Mouse (Mus musculus): ENCODE measurements around the gene Ssh1.

GRCm38 (mm10) chr5:113974576-113974975 is 19.1 kb downstream of the Ssh1 start:
- TF ChIP-seq GATA1 (IDR thresholded peaks at IDR 0.05; ENCODE audit: low read length) (no peak), TAL1 (IDR thresholded peaks at IDR 0.05; ENCODE audit: low read length) (no peak)
